In genomic region chr5:22745885-22746532, GRCm38 (mm10) we compare ENCODE assay signal across 8 mouse cellular contexts. TPM values are rescaled to one million over a fixed set of nuclear protein-coding genes. Genes with fewer than 3 reads are reported as not detected.
DNase-seq lines count a peak whose midpoint lies in the region; ATAC-seq lines count a peak whose summit lies in the region.

Gene Lhfpl3, plus strand, starts transcription at chr5:22746059.

- peaks cover 26% of the 10 kb centered on the region for H3K4me1 ChIP-seq in megakaryocyte, embryonic 14.5 days
- no peaks in the 10 kb centered on the region; the same call in 1 of the 2 replicates for H3K4me1 ChIP-seq in liver, embryonic 16.5 days (ENCODE audit: control insufficient read depth, low read depth, low read length)

- H3K4me2 ChIP-seq in liver, embryonic 16.5 days (ENCODE audit: low read depth, low read length), result peak within 1 kb of the TSS; percentile 50

- ATAC-seq in megakaryocyte, adult 5-6 weeks (ENCODE audit: poor library complexity, severe bottlenecking), result no peak
- peak; percentile 81 for ATAC-seq in frontal cortex, adult (ENCODE audit: low TSS enrichment)
- ATAC-seq in liver, embryonic 16.5 days (ENCODE audit: low read depth), result no peak

- H3K9ac ChIP-seq in liver, embryonic 16.5 days (ENCODE audit: low read depth, low read length), result no peak within 1 kb of the TSS

- H3K36me3 ChIP-seq in megakaryocyte, embryonic 14.5 days (replicated peaks; ENCODE audit: low read length), result no peaks in the 10 kb centered on the region
- H3K36me3 ChIP-seq in liver, embryonic 16.5 days (ENCODE audit: control insufficient read depth, insufficient read depth), result no peaks in the 10 kb centered on the region

- under 1% methylated on average over 49 of the region's 53 CpGs for WGBS in liver, embryonic 16.5 days (ENCODE audit: insufficient replicate concordance)

- peak; percentile 27 for DNase-seq in cerebellum, adult 9-10 months
- DNase-seq in kidney, postnatal 4 days, result peak; percentile 35 to 49
- peak; percentile 43 to 44 for DNase-seq in right cerebral cortex, postnatal 36 days (ENCODE audit: low spot score in 2 of 2)
- no peak for DNase-seq in natural killer cell, adult 2 months (ENCODE audit: low spot score in 2 of 2)

- H3K27ac ChIP-seq in liver, embryonic 16.5 days (ENCODE audit: low read length), result no peak within 1 kb of the TSS

- H3K27me3 ChIP-seq in megakaryocyte, embryonic 14.5 days (replicated peaks), result peaks cover 44% of the 10 kb centered on the region
- peaks cover 32% of the 10 kb centered on the region for H3K27me3 ChIP-seq in liver, embryonic 16.5 days (ENCODE audit: control insufficient read depth, insufficient read depth, low read depth, low read length)

- H3K9me3 ChIP-seq in megakaryocyte, embryonic 14.5 days, result 0 out of 2 replicates have a peak, but pooled peaks cover 4% of the 10 kb centered on the region
- H3K9me3 ChIP-seq in liver, embryonic 16.5 days (replicated peaks; ENCODE audit: control insufficient read depth, low read length), result no peaks in the 10 kb centered on the region

- peak within 1 kb of the TSS; percentile 87 for H3K4me3 ChIP-seq in megakaryocyte, embryonic 14.5 days (replicated peaks)
- peak within 1 kb of the TSS; percentile 33 for H3K4me3 ChIP-seq in liver, embryonic 16.5 days (ENCODE audit: low read depth, low read length)

RNA-seq across cellular contexts. Expression of gene Lhfpl3, which starts in this region (rescaled TPM):
- not detected in 2 replicates for polyA plus RNA-seq in megakaryocyte, embryonic 14.5 days (2012; ENCODE audit: insufficient read depth, low replicate concordance)
- total RNA-seq in megakaryocyte, adult 5-6 weeks (2015), result not detected in 2 replicates
- not detected in 2 replicates for total RNA-seq in megakaryocyte, adult 5-6 weeks (2017)
- polyA plus RNA-seq in liver, embryonic 16.5 days (2015; fragmentation: Nextera tagmentation; extraction: Ambion mirVana), result 0.05 TPM in 1 of 2 replicates, not detected in the other

Comparison
In these comparisons a context has a peak if more than half of its experiments do, and no peak if none do; other contexts are left out.
1. DNase-seq: peak in cerebellum, adult 9-10 months (single experiment), kidney, postnatal 4 days (2 of 2) and right cerebral cortex, postnatal 36 days (2 of 2); none in natural killer cell, adult 2 months (0 of 2).